Comparison of ENCODE assay signal across 12 mouse cellular contexts in genomic region chr3:60797808-60798207, GRCm38 (mm10).
DNase-seq lines count a peak whose midpoint lies in the region; ATAC-seq and TF ChIP-seq lines count a peak whose summit lies in the region.
"Had no signal": no experiment of that assay in that cellular context is flagged by ENCODE, and none has a peak within 500 bp of the region (broad histone marks: within the 10 kb centered on the region; RNA-seq: fewer than 3 reads in every experiment).

No protein-coding gene starts in this region.

- peak; percentile 5 for DNase-seq in forebrain, postnatal 0 days
- DNase-seq in ovary, adult 18-20 months (ENCODE audit: low spot score) = peak; percentile 12
- no peak for DNase-seq in ovary, postnatal 10 days (ENCODE audit: low spot score)
- peak; percentile 30 to 37 for DNase-seq in heart, postnatal 10 days
- no peak for DNase-seq in hindbrain, embryonic 14.5 days (ENCODE audit: low spot score)
- no peak for DNase-seq in adrenal gland, adult 2 months
- DNase-seq: cerebellum, postnatal 36 days had no signal

- no peaks in the 10 kb centered on the region for H3K9me3 ChIP-seq in forebrain, postnatal 0 days (ENCODE audit: low read length)
- H3K9me3 ChIP-seq in forebrain, embryonic 16.5 days (ENCODE audit: control insufficient read depth, low read length) = no peaks in the 10 kb centered on the region
- no peaks in the 10 kb centered on the region for H3K9me3 ChIP-seq in stomach, embryonic 16.5 days (replicated peaks; ENCODE audit: control insufficient read depth, low read length)
- H3K9me3 ChIP-seq in hindbrain, embryonic 14.5 days (ENCODE audit: control insufficient read depth, low read length) = no peaks in the 10 kb centered on the region
- H3K9me3 ChIP-seq: kidney, embryonic 15.5 days; limb, embryonic 13.5 days had no signal

- no peaks in the 10 kb centered on the region for H3K4me1 ChIP-seq in forebrain, postnatal 0 days (ENCODE audit: insufficient read depth)
- no peaks in the 10 kb centered on the region for H3K4me1 ChIP-seq in forebrain, embryonic 16.5 days (replicated peaks; ENCODE audit: control insufficient read depth, insufficient read depth, low read length)
- no peaks in the 10 kb centered on the region for H3K4me1 ChIP-seq in stomach, embryonic 16.5 days (ENCODE audit: control insufficient read depth, insufficient read depth, low read length)
- H3K4me1 ChIP-seq in hindbrain, embryonic 14.5 days (replicated peaks; ENCODE audit: control insufficient read depth, insufficient read depth, low read length) = no peaks in the 10 kb centered on the region
- H3K4me1 ChIP-seq: kidney, embryonic 15.5 days; limb, embryonic 13.5 days had no signal

- no peak for TF ChIP-seq CTCF in forebrain, postnatal 0 days (IDR thresholded peaks at IDR 0.05; ENCODE audit: low read depth)

- no peak overlapping the region for H3K4me3 ChIP-seq in forebrain, postnatal 0 days (ENCODE audit: low read depth, low read length)
- H3K4me3 ChIP-seq in forebrain, embryonic 16.5 days (replicated peaks; ENCODE audit: low read length) = no peak overlapping the region
- no peak overlapping the region for H3K4me3 ChIP-seq in stomach, embryonic 16.5 days (replicated peaks; ENCODE audit: low read length)
- H3K4me3 ChIP-seq in hindbrain, embryonic 14.5 days (replicated peaks; ENCODE audit: low read length) = no peak overlapping the region
- H3K4me3 ChIP-seq: kidney, embryonic 15.5 days; limb, embryonic 13.5 days had no signal

- H3K36me3 ChIP-seq in forebrain, postnatal 0 days (ENCODE audit: insufficient read depth) = no peaks in the 10 kb centered on the region
- H3K36me3 ChIP-seq in forebrain, embryonic 16.5 days (ENCODE audit: control insufficient read depth, insufficient read depth) = no peaks in the 10 kb centered on the region
- no peaks in the 10 kb centered on the region for H3K36me3 ChIP-seq in stomach, embryonic 16.5 days (ENCODE audit: control insufficient read depth, insufficient read depth, low read length)
- no peaks in the 10 kb centered on the region for H3K36me3 ChIP-seq in hindbrain, embryonic 14.5 days (replicated peaks; ENCODE audit: control insufficient read depth, insufficient read depth)
- H3K36me3 ChIP-seq: kidney, embryonic 15.5 days; limb, embryonic 13.5 days had no signal

- H3K9ac ChIP-seq in forebrain, postnatal 0 days = no peak overlapping the region
- H3K9ac ChIP-seq in forebrain, embryonic 16.5 days (replicated peaks; ENCODE audit: low read depth, low read length) = no peak overlapping the region
- H3K9ac ChIP-seq in stomach, embryonic 16.5 days (ENCODE audit: low read length) = no peak overlapping the region
- H3K9ac ChIP-seq in hindbrain, embryonic 14.5 days = no peak overlapping the region
- H3K9ac ChIP-seq: kidney, embryonic 15.5 days; limb, embryonic 13.5 days had no signal

- 49% methylated on average over 6 of the region's 6 CpGs for WGBS in forebrain, postnatal 0 days
- WGBS in forebrain, embryonic 16.5 days = 52% methylated on average over 6 of the region's 6 CpGs
- 74% methylated on average over 6 of the region's 6 CpGs for WGBS in stomach, embryonic 16.5 days
- WGBS in hindbrain, embryonic 14.5 days = 67% methylated on average over 6 of the region's 6 CpGs

- H3K27ac ChIP-seq in forebrain, postnatal 0 days (ENCODE audit: low read depth, low read length) = no peak overlapping the region
- no peak overlapping the region for H3K27ac ChIP-seq in forebrain, embryonic 16.5 days (ENCODE audit: low read length)
- H3K27ac ChIP-seq in stomach, embryonic 16.5 days (ENCODE audit: low read length) = peak overlapping the region; percentile 67
- H3K27ac ChIP-seq in hindbrain, embryonic 14.5 days = no peak overlapping the region
- H3K27ac ChIP-seq: kidney, embryonic 15.5 days; limb, embryonic 13.5 days had no signal

- H3K27me3 ChIP-seq in forebrain, postnatal 0 days (ENCODE audit: insufficient read depth, low read length) = no peaks in the 10 kb centered on the region
- H3K27me3 ChIP-seq in forebrain, embryonic 16.5 days (replicated peaks; ENCODE audit: control insufficient read depth, insufficient read depth, low read length) = no peaks in the 10 kb centered on the region
- H3K27me3 ChIP-seq in stomach, embryonic 16.5 days (ENCODE audit: control insufficient read depth, insufficient read depth, low read length) = no peaks in the 10 kb centered on the region
- no peaks in the 10 kb centered on the region for H3K27me3 ChIP-seq in hindbrain, embryonic 14.5 days (ENCODE audit: control insufficient read depth, insufficient read depth, low read length)
- H3K27me3 ChIP-seq: kidney, embryonic 15.5 days; limb, embryonic 13.5 days had no signal

- H3K4me2 ChIP-seq in forebrain, postnatal 0 days (ENCODE audit: low read depth) = no peak overlapping the region
- no peak overlapping the region for H3K4me2 ChIP-seq in forebrain, embryonic 16.5 days (ENCODE audit: low read length)
- no peak overlapping the region for H3K4me2 ChIP-seq in stomach, embryonic 16.5 days (ENCODE audit: low read depth, low read length)
- no peak overlapping the region for H3K4me2 ChIP-seq in hindbrain, embryonic 14.5 days (replicated peaks)
- H3K4me2 ChIP-seq: kidney, embryonic 15.5 days; limb, embryonic 13.5 days had no signal

- intact Hi-C loops in heart, postnatal 10 days (cut with DNase I) = no loop called here

- no peak for ATAC-seq in forebrain, postnatal 0 days
- ATAC-seq in forebrain, embryonic 16.5 days = no peak
- no peak for ATAC-seq in stomach, embryonic 16.5 days (ENCODE audit: insufficient read depth, low FRiP score)
- no peak for ATAC-seq in hindbrain, embryonic 14.5 days (ENCODE audit: low FRiP score)
- ATAC-seq: lung, postnatal 0 days had no signal

Comparison
In these comparisons a context has a peak if more than half of its experiments do, and no peak if none do; other contexts are left out.
1. DNase-seq: peak in forebrain, postnatal 0 days (single experiment), ovary, adult 18-20 months (single experiment) and heart, postnatal 10 days (2 of 2); none in ovary, postnatal 10 days (single experiment), hindbrain, embryonic 14.5 days (single experiment) and adrenal gland, adult 2 months (single experiment).